Mouse (Mus musculus) midbrain, embryonic 15.5 days (tissue): Measurements from ENCODE around the gene Efcab14. TPM values are rescaled to one million over a fixed set of nuclear protein-coding genes. Genes with fewer than 3 reads are reported as not detected.

Experiments used
- ATAC-seq: fragments of 200-750 bp; cut with Nextera tagmentation; replicated peaks from 2 replicates; pipeline ENCODE4 v1.8.0; 2017; ENCODE audit warnings: moderate TSS enrichment
- H3K27ac ChIP-seq: fragments of 300-500 bp; sonication (generic); 2 replicates; pipeline ENCODE4 v1.5.1; 2015; ENCODE audit warnings: mild to moderate bottlenecking, inconsistent platforms
- H3K27me3 ChIP-seq: fragments of 300-500 bp; sonication (generic); replicated peaks from 2 replicates; pipeline ENCODE4 v1.6.1; 2015; ENCODE audit warnings: inconsistent platforms
- H3K36me3 ChIP-seq: fragments of 300-500 bp; sonication (generic); replicated peaks from 2 replicates; pipeline ENCODE4 v1.6.1; 2015; ENCODE audit warnings: inconsistent platforms
- H3K4me1 ChIP-seq: fragments of 300-500 bp; sonication (generic); 2 replicates; pipeline ENCODE4 v1.6.1; 2015; ENCODE audit warnings: inconsistent platforms
- H3K4me2 ChIP-seq: fragments of 300-500 bp; sonication (generic); 2 replicates; pipeline ENCODE4 v1.6.1; 2015; ENCODE audit warnings: inconsistent platforms, mild to moderate bottlenecking, moderate library complexity
- H3K4me3 ChIP-seq: fragments of 300-500 bp; sonication (generic); 2 replicates; pipeline ENCODE4 v1.5.1; 2015; ENCODE audit warnings: mild to moderate bottlenecking, inconsistent platforms
- H3K9ac ChIP-seq: fragments of 300-500 bp; sonication (generic); 2 replicates; pipeline ENCODE4 v1.6.1; 2015; ENCODE audit warnings: mild to moderate bottlenecking, inconsistent platforms
- H3K9me3 ChIP-seq: fragments of 300-500 bp; sonication (generic); 2 replicates; pipeline ENCODE4 v1.6.1; 2016; ENCODE audit warnings: inconsistent platforms
- WGBS: fragments of 180-500 bp; shearing (Covaris S2); methylation state at CpG from one replicate; pipeline ENCODE4 v1.1.7; 2015; ENCODE audit warnings: mixed read lengths; 5-methylcytosine and 5-hydroxymethylcytosine counted together
- polyA plus RNA-seq: library from polyadenylated mRNA; unstranded; fragments of >200 nt; fragmentation: Nextera tagmentation; extraction: Ambion mirVana; gene quantifications from 2 replicates; pipeline ENCODE4 v1.2.1, GENCODE M21; 2015

Gene Efcab14
- polyA plus RNA-seq, 1 experiment from 2014 or later = 16.3 TPM

GRCm38 (mm10) chr4:115824178-115824577 is 86.6 kb downstream of the Efcab14 start:
- Histone ChIP-seq H3K27me3 (no peaks in the 10 kb centered on the region), H3K4me2 (no peak overlapping the region), H3K4me1 (peaks cover 14% of the 10 kb centered on the region; the same call in 1 of the 2 replicates), H3K9ac (no peak overlapping the region), H3K36me3 (no peaks in the 10 kb centered on the region), H3K27ac (no peak overlapping the region), H3K9me3 (no peaks in the 10 kb centered on the region), H3K4me3 (no peak overlapping the region)
- no peak for ATAC-seq
- WGBS = 78% methylated on average over 2 of the region's 2 CpGs

GRCm38 (mm10) chr4:115825271-115825670 is 87.7 kb downstream of the Efcab14 start:
- 82% methylated on average over 2 of the region's 2 CpGs for WGBS
- Histone ChIP-seq H3K4me3 (no peak overlapping the region), H3K9ac (no peak overlapping the region), H3K27ac (no peak overlapping the region), H3K9me3 (no peaks in the 10 kb centered on the region), H3K4me2 (no peak overlapping the region), H3K27me3 (no peaks in the 10 kb centered on the region), H3K36me3 (no peaks in the 10 kb centered on the region), H3K4me1 (peaks cover 14% of the 10 kb centered on the region; the same call in 1 of the 2 replicates)
- no peak for ATAC-seq

Other genes with a start within 250 kb of the Efcab14 start
- not detected in 2 replicates for gene Cyp4a14, start 241.6 kb upstream of the Efcab14 start, polyA plus RNA-seq
- not detected in 2 replicates for gene Cyp4a10, start 219.5 kb upstream of the Efcab14 start, polyA plus RNA-seq
- gene Cyp4a31, start 174.1 kb upstream of the Efcab14 start, polyA plus RNA-seq = not detected in 2 replicates
- gene Cyp4a32, start 136.8 kb upstream of the Efcab14 start, polyA plus RNA-seq = not detected in 2 replicates
- gene Cyp4b1, start 90.0 kb upstream of the Efcab14 start, polyA plus RNA-seq = 0.54 and 0.93 TPM in 2 replicates
- 0.58 and 0.66 TPM in 2 replicates for gene Tex38, start 43.3 kb downstream of the Efcab14 start, polyA plus RNA-seq
- gene Atpaf1, start 47.1 kb downstream of the Efcab14 start, polyA plus RNA-seq = 35.2 and 42.8 TPM in 2 replicates
- 5.6 and 6.5 TPM in 2 replicates for gene Mob3c, start 90.3 kb downstream of the Efcab14 start, polyA plus RNA-seq
- 25.9 and 27.5 TPM in 2 replicates for gene Mknk1, start 101.5 kb downstream of the Efcab14 start, polyA plus RNA-seq
- gene Kncn, start 146.7 kb downstream of the Efcab14 start, polyA plus RNA-seq = 0.17 TPM in 1 of 2 replicates, not detected in the other
- 0.27 and 0.28 TPM in 2 replicates for gene 6430628N08Rik, start 152.9 kb downstream of the Efcab14 start, polyA plus RNA-seq
- gene Dmbx1, start 202.2 kb downstream of the Efcab14 start, polyA plus RNA-seq = 10.9 and 12.7 TPM in 2 replicates